Mouse (Mus musculus): ENCODE results near the gene Rbm15.

The Rbm15 gene

GRCm38 (mm10) chr3:107333381-107334201, at the start of gene Rbm15:
Gene Rbm15 (minus strand): TSS chr3:107333673.
- DNase-seq, result peak; percentile 99

- peak; percentile 73 for DNase-seq
Observed at GRCm38 (mm10) chr3:107379422-107379821, 45.9 kb upstream of the Rbm15 start.

GRCm38 (mm10) chr3:107378626-107379025, 45.2 kb upstream of the Rbm15 start:
- DNase-seq, result no peak

GRCm38 (mm10) chr3:107374948-107375664, 41.6 kb upstream of the Rbm15 start:
- no peak for DNase-seq

GRCm38 (mm10) chr3:107369156-107369555, 35.7 kb upstream of the Rbm15 start:
- DNase-seq, result no peak

GRCm38 (mm10) chr3:107367938-107368599, 34.6 kb upstream of the Rbm15 start:
- DNase-seq, result no peak

- no peak for DNase-seq
Observed at GRCm38 (mm10) chr3:107365341-107365740, 31.9 kb upstream of the Rbm15 start.

- DNase-seq, result no peak
Observed at GRCm38 (mm10) chr3:107363391-107363790, 29.9 kb upstream of the Rbm15 start.

- no peak for DNase-seq
Observed at GRCm38 (mm10) chr3:107360341-107360740, 26.9 kb upstream of the Rbm15 start.

GRCm38 (mm10) chr3:107357700-107358234, 24.3 kb upstream of the Rbm15 start:
- DNase-seq, result no peak

- peak; percentile 81 for DNase-seq
Observed at GRCm38 (mm10) chr3:107356964-107357441, 23.5 kb upstream of the Rbm15 start.

GRCm38 (mm10) chr3:107355618-107356260, 22.3 kb upstream of the Rbm15 start:
- DNase-seq, result no peak

- DNase-seq, result no peak
Observed at GRCm38 (mm10) chr3:107351706-107352105, 18.2 kb upstream of the Rbm15 start.

- DNase-seq, result no peak
Observed at GRCm38 (mm10) chr3:107349006-107349405, 15.5 kb upstream of the Rbm15 start.

- DNase-seq, result no peak
Observed at GRCm38 (mm10) chr3:107345033-107345725, 11.7 kb upstream of the Rbm15 start.

- no peak for DNase-seq
Observed at GRCm38 (mm10) chr3:107343971-107344370, 10.5 kb upstream of the Rbm15 start.

GRCm38 (mm10) chr3:107334202-107334934, 895 bp upstream of the Rbm15 start:
- DNase-seq, result no peak

- peak; percentile 97 for DNase-seq
Observed at GRCm38 (mm10) chr3:107332960-107333380, 503 bp downstream of the Rbm15 start.

GRCm38 (mm10) chr3:107332127-107332959, 1.1 kb downstream of the Rbm15 start:
- peak; percentile 71 for DNase-seq

- no peak for DNase-seq
Observed at GRCm38 (mm10) chr3:107331746-107332126, 1.7 kb downstream of the Rbm15 start.

All from kidney, postnatal 14 days (tissue).